Mouse (Mus musculus): ENCODE data around the gene Zbtb34.

Zbtb34 gene

DNA sequence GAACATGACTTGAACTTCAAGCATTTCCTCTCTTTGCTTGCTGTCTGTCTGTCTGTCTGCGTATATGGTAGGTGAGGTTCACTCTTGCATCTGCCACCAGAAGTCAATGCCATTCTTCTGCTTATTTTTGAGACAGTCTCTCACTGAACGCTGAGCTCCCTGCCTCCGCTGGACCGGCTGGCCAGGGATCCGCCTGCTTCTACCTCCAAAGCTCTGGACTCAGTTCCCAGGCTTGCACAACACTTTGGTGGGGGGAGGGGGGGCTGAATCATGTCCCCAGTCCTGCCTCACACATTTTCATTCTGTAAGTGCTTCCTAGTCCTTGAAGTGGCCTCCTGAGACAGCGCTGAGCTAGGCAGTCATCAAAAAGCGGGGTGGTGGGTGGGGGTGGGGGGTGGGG, 32.0 kb downstream of the Zbtb34 start:
- no peak for DNase-seq

DNA sequence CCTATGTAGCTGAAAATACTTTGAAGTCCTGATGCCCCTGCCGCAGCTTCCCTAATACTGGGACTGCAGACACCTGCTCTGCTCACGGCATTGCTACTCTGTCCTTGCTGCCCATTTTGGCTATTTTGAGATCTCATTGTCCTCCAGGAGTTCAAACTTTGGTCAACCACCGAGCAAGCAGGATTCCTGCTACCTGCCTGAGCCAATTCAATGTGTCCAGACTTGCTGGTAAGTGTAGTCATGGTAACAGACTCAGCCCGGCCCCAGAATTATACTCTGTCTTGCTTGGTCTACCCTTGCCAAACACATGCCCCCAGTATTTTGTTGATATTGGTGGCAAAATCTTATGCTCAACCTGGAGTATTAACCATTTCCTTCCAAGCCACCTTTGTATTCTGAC, 34.1 kb downstream of the Zbtb34 start:
- DNase-seq, result no peak

DNA sequence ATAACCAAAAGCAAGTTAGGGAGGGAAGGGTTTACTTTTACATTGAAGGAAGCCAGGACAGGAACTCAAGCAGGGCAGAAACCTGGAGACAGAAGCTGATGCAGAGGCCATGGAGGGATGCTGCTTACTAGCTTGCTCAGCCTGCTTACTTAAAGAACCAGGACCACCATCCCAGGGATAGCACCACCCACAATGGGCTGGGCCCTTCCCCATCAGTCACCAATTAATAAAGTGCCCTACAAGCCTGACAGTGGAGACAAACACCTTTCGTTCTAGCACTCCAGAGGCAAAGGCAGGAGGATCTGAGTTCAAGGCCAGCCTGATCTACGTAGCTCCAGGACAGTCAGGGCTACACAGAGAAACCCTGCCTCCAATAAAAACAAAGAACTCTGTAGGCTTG, 36.1 kb downstream of the Zbtb34 start:
- DNase-seq, result no peak

DNA sequence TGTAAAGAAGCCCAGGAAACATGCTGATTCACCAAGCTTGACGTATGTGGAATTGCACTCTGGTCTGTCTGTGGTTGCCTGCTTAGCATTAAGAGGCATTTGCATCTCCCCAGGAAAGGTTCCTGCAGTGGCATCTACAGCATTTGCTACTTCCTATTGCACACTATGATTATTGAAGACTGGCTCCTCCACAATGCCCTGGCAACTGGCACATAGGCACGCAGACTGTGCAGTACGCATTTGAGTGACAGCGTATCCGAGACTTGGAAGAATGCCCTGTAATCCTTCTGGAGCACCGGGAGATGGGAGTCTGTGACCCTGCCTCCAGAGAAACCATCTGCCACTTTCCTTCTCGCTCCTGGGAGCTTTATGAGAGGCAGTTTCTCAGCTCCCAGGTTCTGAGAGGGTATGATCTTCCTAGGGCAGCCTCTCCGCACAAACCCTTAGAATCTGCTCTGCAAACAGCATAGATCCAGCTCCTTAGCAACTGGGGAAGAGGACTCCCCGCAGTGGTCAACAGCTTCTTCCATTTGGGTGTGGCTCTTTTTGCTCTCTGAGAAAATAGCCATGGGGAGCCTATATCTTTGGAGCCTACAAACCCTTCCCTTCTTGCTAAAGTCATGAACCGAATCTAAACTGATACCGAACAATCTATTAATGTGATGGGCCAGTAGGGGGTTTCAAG, 37.0 kb downstream of the Zbtb34 start:
- peak; percentile 36 for DNase-seq

DNA sequence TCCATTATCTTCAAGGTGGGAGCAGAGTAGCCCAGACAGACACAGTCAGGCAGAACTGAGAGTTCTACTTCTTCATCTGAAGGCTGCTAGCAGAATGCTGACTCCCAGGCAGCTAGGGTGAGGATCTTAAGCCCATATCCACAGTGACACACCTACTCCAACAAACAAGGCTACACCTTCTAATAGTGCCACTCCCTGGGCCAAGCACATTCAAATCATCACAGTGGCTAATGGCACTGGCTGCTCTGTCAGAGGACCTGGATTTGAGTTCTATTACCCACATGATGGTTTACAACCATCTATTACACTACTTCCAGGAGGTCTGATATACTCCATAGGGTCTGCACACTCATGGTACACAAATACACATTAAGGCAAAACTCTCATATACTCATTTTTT, 38.1 kb downstream of the Zbtb34 start:
- DNase-seq, result no peak

DNA sequence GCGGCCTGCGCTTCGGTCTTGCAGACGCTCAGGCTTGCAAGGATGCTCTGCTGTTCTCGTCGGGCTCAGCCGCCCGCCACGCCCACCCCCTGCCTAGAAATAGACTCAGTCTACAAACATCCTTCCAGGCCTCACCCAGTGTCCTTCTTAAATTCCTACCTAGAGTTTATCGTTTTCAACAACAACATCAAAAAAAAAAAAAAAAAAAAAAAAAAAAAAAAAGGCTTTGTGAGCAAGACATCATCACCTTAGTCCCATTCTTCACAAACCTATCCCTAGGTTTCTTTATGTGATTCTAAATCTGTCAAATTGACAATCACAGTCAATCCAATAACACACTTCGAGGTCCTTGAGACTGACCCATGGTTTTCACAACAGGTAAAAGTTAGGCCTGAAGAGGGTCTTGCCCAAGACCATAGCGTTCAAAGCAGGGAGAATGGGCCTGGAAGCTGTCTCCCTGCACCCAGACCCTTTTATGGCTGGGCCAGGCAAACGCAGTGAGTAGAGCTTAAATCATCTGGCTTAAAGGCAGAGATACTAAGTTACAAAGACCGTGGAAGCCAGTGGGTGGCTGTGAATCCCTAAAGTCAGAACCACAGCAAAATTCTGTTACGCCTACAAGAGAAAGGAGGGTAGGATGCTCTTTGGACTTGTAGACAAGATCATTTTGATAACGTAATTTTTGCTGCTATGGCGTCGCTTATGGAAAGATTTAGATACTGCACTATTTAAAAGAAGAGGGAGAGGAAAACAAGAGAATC, 59.3 kb downstream of the Zbtb34 start:
- no peak for DNase-seq

DNA sequence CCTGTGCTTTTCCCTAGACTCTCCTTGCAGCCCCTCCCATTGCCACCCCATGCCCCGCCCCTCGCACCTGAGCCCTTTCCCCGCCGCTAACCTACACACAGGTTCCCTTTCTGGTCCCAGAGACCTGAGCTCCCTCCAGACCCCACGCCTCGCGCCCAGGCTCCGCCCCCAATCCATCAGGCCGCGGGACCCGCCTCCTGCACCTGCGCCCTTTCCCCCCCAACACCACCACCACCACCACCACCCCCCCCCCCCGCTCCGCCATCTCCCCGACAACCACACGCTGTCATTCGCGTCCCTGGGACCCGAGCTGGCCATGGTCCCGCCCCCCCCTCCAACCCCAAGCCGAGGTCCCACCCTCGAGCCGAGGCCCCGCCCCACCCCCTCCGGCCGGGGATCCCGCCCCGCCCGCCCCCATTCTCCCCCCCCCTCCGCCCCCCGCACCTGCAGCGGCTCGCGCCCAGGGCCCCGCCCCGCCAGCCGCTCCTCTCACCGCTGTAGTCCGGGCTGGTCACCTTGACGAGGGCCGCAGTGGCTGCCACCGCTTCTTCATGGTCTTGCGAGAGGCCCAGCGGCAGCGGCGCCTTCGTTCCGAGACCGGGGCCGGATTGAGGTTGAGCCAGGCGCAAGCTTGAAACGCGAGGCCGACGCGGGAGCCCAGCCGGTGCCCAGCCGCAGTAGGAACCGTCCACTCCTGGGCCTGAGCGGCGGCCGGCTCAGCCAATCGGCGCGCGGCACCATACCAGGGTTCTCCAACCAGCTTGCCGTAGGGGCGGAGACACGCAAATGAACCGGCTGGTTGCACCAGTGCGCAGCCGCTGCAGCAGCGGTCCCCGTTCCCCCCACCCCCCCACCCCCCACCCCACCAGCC, 60.1 kb downstream of the Zbtb34 start, which contains the start of gene Ralgps1:
TSS of gene Ralgps1 (minus strand) at position 710 of the 871 bp plus-strand sequence.
- peak; percentile 99 for DNase-seq

DNA sequence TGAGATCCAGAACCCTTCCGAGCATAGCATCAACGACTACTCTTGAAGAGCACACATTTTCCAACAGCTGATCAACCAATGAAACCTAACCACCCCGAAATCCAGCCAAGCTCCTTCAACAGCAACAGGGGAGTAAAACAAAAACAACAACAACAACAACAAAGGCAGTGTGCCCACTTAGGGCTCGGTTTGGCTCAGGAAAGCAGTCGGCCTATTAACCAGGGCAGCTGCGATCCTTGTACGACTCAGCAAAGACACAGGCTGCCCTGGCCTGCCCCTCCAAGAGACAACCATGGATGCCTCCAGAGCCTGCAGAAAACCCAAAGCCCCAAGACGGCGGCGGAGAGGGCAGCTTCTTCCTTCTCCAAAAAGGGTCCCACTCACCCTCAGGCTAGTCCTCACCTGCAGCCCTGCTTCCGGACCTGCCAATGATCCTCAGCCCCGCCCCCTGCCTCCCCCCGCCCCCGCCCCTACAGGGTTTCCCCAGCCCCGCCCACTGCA, 60.8 kb downstream of the Zbtb34 start:
- DNase-seq, result no peak

DNA sequence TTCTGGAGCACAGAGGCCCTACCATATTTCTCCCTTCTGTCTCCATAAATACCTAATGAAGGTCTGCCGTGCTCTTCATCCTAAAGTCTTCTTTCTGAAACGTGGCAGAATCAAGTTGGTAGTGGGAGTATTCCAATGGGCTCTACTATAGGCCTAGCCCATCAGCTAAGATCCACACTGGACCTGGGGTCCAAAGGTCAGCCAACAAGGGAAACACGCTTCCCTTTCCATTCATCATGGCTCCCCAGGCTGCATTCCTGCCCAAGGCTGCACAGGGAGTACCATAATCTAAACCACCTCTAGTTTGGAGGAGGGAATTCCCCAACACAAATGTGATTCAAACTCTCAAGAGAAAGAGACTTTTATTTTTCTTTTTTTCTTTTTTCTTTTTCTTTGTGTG, 61.7 kb downstream of the Zbtb34 start:
- no peak for DNase-seq

DNA sequence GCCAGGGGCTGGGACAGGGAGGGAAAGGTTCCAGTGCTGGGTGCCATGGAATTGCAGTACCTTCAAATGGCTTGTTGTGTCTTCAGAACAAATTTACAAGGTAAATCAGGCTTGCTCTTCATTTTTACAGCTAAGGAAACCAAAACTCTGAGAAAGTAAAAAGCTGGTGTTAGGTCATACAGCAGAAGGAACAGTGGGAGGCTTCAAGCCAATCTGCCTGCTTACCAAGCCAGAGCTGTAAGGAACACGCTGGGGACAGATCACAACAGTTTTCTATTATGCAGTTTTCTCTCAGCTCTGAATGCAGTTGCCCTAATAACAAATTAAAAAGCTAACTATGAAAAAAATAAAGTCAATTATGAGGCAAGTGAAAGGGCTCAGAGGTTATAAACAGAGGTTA, 62.6 kb downstream of the Zbtb34 start:
- DNase-seq, result no peak

DNA sequence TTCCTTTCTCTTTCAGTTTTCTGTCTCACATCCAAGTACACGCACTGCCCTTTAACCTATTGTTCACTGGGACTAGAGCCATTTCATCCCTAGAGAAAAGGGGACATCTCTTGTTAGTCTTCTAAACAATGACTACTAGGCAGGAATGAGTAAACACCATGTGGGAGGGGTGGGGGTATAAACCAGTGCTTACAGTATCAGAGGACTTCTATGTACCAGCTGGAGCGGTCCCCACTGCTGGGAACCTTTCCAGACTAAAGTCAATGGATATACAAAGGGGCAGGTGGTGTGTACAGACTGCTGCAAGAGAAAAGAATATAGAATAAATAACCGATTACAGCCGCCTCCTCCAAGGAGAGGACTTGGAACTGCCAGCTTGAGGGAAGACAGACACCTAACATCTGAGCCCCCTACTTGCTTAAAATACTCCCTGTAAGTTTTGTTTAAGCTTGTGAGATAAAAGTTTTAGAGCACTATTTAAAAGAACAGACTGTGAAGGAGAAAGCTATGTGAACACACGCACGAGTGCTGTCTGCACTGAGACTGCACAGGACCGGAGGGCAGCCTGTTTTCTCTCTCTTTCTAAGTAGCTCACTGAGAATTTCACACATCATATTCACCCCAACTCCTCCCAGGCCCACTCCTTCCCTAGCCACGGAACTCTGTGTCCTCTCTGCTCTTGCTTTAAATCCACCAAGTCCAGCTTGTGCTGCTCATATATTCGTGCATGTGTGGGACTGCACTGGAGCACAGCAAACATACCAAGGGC, 65.2 kb downstream of the Zbtb34 start:
- DNase-seq, result no peak

DNA sequence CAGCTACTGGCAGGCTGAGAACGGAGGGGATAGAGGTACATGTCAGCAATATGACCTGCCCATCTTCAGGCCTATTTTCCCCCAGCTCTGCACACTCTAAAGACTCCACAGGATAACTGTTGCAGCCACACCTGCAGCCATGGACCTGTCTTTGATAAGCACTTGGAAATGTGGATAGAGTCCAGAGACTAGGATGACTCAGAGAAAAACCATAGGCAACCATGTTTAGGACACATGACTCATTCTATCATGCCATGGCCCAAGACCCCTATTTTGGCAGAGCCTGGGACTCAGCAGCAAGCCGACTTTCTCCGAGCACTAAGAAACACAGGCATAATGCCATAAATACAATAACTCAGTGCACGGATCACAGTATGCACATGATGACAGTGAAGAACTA, 66.5 kb downstream of the Zbtb34 start:
- DNase-seq, result no peak

DNA sequence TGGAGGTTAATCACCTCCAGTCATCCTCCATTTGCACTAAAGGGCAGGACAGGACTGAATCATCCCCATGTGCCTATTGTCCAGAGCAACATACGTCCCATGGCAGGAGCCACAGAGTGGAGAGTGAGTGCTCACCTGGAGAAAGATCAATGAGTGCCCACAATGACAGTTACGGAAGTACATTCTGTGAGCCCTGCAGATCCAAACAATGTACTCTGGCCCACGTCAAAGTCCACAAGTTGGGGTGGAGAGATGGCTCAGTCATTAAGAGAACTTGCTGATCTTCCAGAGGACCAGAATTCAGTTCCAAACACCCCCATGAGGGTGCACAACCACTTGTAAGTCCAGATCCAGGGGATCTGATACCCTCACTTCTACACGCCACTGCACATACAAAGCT, 67.2 kb downstream of the Zbtb34 start:
- no peak for DNase-seq

DNA sequence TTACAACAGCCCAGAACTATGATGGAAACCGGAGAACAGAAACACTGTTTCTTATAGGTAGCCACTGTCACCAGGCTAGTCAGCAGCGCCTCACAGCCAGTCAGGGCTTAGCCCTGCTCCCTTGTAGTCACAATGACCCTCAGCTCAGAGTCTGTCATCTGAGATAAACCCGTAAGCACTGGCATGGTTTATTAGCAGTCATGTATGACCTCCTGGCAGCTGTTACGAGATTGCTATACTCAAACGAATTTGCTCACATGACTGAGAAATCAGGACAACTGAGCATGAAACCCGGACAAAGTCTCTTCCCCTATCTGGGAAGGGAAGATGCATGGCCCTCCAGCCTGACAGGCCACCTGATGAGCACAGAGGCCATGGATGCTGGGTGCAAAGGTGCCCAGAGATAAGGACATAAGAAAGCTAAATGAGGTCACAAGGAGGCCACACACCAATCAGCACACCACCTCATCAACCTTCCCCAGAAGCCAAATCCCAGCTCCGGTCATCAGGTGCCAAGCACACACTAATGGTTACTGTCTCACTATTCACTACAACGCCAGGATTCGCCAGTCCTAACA, 69.9 kb downstream of the Zbtb34 start:
- no peak for DNase-seq

DNA sequence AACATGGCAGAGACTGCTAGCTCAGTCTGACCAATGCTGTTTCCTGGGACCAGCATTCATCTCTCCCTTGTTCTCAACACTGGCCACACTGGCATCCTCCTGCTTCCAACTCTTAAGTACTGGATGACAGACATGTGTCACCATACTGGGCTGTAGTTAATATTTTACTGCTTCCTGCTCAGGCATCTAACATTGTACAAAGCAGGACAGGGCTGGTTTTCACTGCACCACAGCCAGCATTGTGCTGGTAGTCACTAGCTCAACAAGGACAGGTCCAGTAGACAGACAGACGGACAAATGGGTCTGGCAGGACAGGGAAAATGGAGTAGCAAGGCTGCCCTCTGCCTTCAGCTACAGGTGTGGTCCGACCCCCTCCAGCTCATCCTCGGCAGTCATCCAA, 70.6 kb downstream of the Zbtb34 start:
- no peak for DNase-seq

DNA sequence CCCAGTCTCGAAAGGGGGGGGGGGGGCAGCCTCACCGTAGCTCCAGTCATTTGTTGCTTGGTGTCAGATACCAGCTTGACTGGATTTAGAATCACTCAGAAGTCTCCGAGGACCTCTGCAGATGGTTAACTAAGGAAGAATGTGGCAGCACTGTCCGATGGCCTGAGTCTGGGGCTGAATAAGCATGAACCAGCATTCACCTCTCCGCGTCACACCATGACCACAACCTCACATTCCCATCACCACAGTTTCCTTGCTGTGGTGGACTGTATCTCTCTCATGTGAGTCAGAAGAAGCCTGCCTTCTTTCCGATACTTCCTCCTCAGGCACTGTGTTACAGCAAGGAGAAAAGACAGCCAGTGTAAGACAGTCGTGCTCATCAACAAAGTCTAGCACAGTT, 71.9 kb downstream of the Zbtb34 start:
- no peak for DNase-seq

DNA sequence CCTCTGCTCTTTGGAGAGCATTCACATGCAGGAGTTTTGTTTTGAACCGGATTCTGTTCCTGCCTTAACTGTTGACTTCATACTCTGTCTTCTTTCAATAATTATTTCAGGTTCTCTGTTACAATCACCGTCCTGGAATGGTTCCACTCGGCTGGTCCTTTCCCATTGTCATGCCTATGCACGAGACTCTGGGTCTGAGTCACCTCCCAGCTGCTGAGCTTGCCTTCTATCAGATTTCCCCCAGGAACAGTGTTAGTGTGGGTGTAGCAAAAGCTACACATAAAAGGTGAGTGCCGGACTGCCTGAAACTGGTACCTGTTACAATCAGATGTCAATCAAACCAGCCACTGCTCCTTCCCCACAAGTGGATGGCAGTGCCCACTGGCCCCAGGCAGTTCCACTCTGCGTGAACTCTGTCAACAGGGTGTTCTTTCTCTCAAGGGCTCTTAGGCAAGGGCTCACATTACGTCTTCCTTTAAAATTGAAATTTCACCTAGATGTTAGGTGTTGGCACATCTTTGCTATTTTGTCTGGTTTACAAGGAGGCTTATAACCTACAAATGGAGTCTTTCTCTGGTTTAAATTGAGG, 73.8 kb downstream of the Zbtb34 start:
- DNase-seq, result peak; percentile 32

All from right cerebral cortex, adult 18-20 months (tissue).